Mouse (Mus musculus): ENCODE data around the gene St6gal1. TPM values are rescaled to one million over a fixed set of nuclear protein-coding genes. Genes with fewer than 3 reads are reported as not detected.

Gene St6gal1
- polyA plus RNA-seq, 1 experiment from 2014 or later, result 15.9 TPM

GRCm38 (mm10) chr16:23288103-23288502 is 63.6 kb downstream of the St6gal1 start:
- H3K27ac ChIP-seq (replicated peaks), result no peak overlapping the region
- peaks cover 18% of the 10 kb centered on the region for H3K4me1 ChIP-seq
- 84% methylated on average over 9 of the region's 9 CpGs for WGBS
- peaks cover 4% of the 10 kb centered on the region for H3K36me3 ChIP-seq
- no peak overlapping the region for H3K9ac ChIP-seq
- no peaks in the 10 kb centered on the region for H3K9me3 ChIP-seq
- no peaks in the 10 kb centered on the region for H3K27me3 ChIP-seq (replicated peaks)
- H3K4me3 ChIP-seq, result no peak overlapping the region
- H3K4me2 ChIP-seq, result no peak overlapping the region
- ATAC-seq (ENCODE audit: extremely low read depth, insufficient number of reproducible peaks, low FRiP score, low TSS enrichment), result no peak

DNA sequence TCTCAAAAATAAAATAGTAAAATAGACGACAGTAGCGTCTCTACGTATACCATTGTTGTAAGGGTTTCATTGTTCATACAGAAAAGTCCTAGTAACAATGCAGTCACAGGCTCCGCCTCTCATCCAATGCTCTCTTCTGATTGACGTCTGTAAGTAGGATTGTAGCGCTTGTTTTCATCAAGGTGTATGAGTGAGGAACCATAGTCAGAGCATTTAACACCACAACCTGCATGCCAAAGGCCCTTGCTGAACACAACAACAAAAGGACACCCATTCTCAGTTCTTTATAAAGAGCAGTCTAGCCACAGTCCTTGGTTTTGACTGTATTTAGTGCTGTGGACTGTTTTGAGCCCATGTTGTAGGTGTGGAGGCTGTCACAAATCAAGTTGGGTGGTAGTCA is 64.9 kb downstream of the St6gal1 start:
- ATAC-seq (ENCODE audit: extremely low read depth, insufficient number of reproducible peaks, low FRiP score, low TSS enrichment), result no peak
- WGBS, result 85% methylated on average over 6 of the region's 6 CpGs

GRCm38 (mm10) chr16:23290171-23290570 is 65.6 kb downstream of the St6gal1 start:
- Histone ChIP-seq H3K9me3 (no peaks in the 10 kb centered on the region), H3K4me3 (no peak overlapping the region), H3K36me3 (peaks cover 4% of the 10 kb centered on the region), H3K27me3 (replicated peaks) (no peaks in the 10 kb centered on the region), H3K27ac (replicated peaks) (no peak overlapping the region), H3K9ac (no peak overlapping the region), H3K4me2 (no peak overlapping the region), H3K4me1 (peaks cover 6% of the 10 kb centered on the region)
- no peak for ATAC-seq (ENCODE audit: extremely low read depth, insufficient number of reproducible peaks, low FRiP score, low TSS enrichment)
- 83% methylated on average over 9 of the region's 9 CpGs for WGBS

More for the DNA sequence above, 64.9 kb downstream of the St6gal1 start:
- Histone ChIP-seq H3K4me2 (no peak overlapping the region), H3K9me3 (no peaks in the 10 kb centered on the region), H3K9ac (no peak overlapping the region), H3K36me3 (peaks cover 4% of the 10 kb centered on the region), H3K27ac (replicated peaks) (no peak overlapping the region), H3K27me3 (replicated peaks) (no peaks in the 10 kb centered on the region), H3K4me3 (no peak overlapping the region), H3K4me1 (peaks cover 12% of the 10 kb centered on the region)

DNA sequence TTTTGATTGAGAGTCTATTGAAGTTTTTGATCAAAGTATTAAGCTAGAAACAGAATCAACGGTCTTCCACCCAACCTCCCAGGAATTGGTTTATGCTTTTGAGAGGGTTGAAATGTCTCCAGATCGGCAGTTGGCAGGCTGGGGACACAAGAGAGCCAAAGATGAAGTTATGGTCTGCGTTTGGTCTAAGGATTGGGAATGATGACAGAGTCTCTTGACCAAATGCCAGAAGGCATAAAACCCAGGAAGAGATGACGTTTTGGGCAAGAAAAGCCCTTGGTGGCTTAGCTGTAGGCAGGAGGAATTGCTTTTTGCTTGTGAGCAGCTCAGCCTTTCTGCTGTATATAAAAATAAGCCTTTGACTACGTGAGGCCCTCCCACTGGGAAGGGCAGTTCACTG is 67.0 kb downstream of the St6gal1 start:
- Histone ChIP-seq H3K4me2 (no peak overlapping the region), H3K27me3 (replicated peaks) (no peaks in the 10 kb centered on the region), H3K36me3 (peaks cover 4% of the 10 kb centered on the region), H3K4me3 (no peak overlapping the region), H3K27ac (replicated peaks) (no peak overlapping the region), H3K4me1 (peaks cover 15% of the 10 kb centered on the region), H3K9me3 (no peaks in the 10 kb centered on the region), H3K9ac (no peak overlapping the region)
- WGBS, result 68% methylated on average over 5 of the region's 5 CpGs
- ATAC-seq (ENCODE audit: extremely low read depth, insufficient number of reproducible peaks, low FRiP score, low TSS enrichment), result no peak

GRCm38 (mm10) chr16:23294236-23294635 is 69.7 kb downstream of the St6gal1 start:
- no peaks in the 10 kb centered on the region for H3K9me3 ChIP-seq
- H3K4me1 ChIP-seq, result peaks cover 15% of the 10 kb centered on the region
- H3K36me3 ChIP-seq, result 0 out of 2 replicates have a peak, but pooled peaks cover 3% of the 10 kb centered on the region
- no peak overlapping the region for H3K27ac ChIP-seq (replicated peaks)
- H3K27me3 ChIP-seq (replicated peaks), result peaks cover 7% of the 10 kb centered on the region; the same call in 1 of the 2 replicates
- no peak overlapping the region for H3K4me2 ChIP-seq
- no peak overlapping the region for H3K9ac ChIP-seq
- no peak overlapping the region for H3K4me3 ChIP-seq
- WGBS, result 71% methylated on average over 3 of the region's 3 CpGs
- no peak for ATAC-seq (ENCODE audit: extremely low read depth, insufficient number of reproducible peaks, low FRiP score, low TSS enrichment)

GRCm38 (mm10) chr16:23294747-23295146 is 70.2 kb downstream of the St6gal1 start:
- H3K4me1 ChIP-seq, result peaks cover 15% of the 10 kb centered on the region
- ATAC-seq (ENCODE audit: extremely low read depth, insufficient number of reproducible peaks, low FRiP score, low TSS enrichment), result no peak
- 86% methylated on average over 6 of the region's 6 CpGs for whole genome bisulfite sequencing
- H3K9me3 ChIP-seq, result no peaks in the 10 kb centered on the region
- H3K4me2 ChIP-seq, result no peak overlapping the region
- H3K27me3 ChIP-seq (replicated peaks), result peaks cover 7% of the 10 kb centered on the region; the same call in 1 of the 2 replicates
- H3K4me3 ChIP-seq, result no peak overlapping the region
- H3K27ac ChIP-seq (replicated peaks), result no peak overlapping the region
- no peak overlapping the region for H3K9ac ChIP-seq
- 0 out of 2 replicates have a peak, but pooled peaks cover 3% of the 10 kb centered on the region for H3K36me3 ChIP-seq

DNA sequence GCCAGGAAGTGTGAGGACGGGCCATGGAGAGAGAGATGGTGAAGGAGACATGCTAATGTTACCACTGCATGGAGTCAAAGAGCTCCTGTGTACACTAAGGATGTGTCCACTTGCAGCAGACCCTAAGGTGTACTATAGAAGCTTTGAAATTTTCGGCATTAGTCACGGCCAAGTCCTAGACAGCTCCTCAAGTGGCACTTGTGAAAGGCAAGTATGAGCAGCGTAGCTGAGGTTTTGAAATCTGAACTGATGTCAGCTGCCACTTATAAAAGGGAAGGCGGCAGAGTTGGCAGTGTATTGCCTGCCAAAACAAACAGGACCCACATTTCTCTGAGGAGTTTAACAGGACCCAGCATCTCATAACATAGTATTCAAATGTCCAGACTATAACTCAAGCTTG is 71.2 kb downstream of the St6gal1 start:
- Histone ChIP-seq H3K9me3 (no peaks in the 10 kb centered on the region), H3K36me3 (0 out of 2 replicates have a peak, but pooled peaks cover 3% of the 10 kb centered on the region), H3K4me1 (peaks cover 19% of the 10 kb centered on the region), H3K4me3 (no peak overlapping the region), H3K27ac (replicated peaks) (no peak overlapping the region; the same call in 1 of the 2 replicates), H3K27me3 (replicated peaks) (peaks cover 12% of the 10 kb centered on the region; the same call in 1 of the 2 replicates), H3K4me2 (no peak overlapping the region), H3K9ac (no peak overlapping the region)
- WGBS, result 38% methylated on average over 5 of the region's 5 CpGs
- ATAC-seq (ENCODE audit: extremely low read depth, insufficient number of reproducible peaks, low FRiP score, low TSS enrichment), result no peak

GRCm38 (mm10) chr16:23296721-23297120 is 72.2 kb downstream of the St6gal1 start:
- 93% methylated on average over 3 of the region's 3 CpGs for WGBS
- Histone ChIP-seq H3K4me1 (peaks cover 22% of the 10 kb centered on the region), H3K36me3 (0 out of 2 replicates have a peak, but pooled peaks cover 3% of the 10 kb centered on the region), H3K9ac (no peak overlapping the region), H3K27ac (replicated peaks) (no peak overlapping the region), H3K4me3 (no peak overlapping the region), H3K27me3 (replicated peaks) (peaks cover 13% of the 10 kb centered on the region; the same call in 1 of the 2 replicates), H3K9me3 (no peaks in the 10 kb centered on the region), H3K4me2 (no peak overlapping the region)
- no peak for ATAC-seq (ENCODE audit: extremely low read depth, insufficient number of reproducible peaks, low FRiP score, low TSS enrichment)

GRCm38 (mm10) chr16:23298441-23298840 is 73.9 kb downstream of the St6gal1 start:
- Histone ChIP-seq H3K4me1 (peaks cover 20% of the 10 kb centered on the region), H3K27ac (replicated peaks) (no peak overlapping the region), H3K9ac (no peak overlapping the region), H3K36me3 (0 out of 2 replicates have a peak, but pooled peaks cover 3% of the 10 kb centered on the region), H3K4me3 (no peak overlapping the region), H3K9me3 (no peaks in the 10 kb centered on the region), H3K4me2 (no peak overlapping the region), H3K27me3 (replicated peaks) (peaks cover 14% of the 10 kb centered on the region; the same call in 1 of the 2 replicates)
- WGBS, result 80% methylated on average over 3 of the region's 3 CpGs
- no peak for ATAC-seq (ENCODE audit: extremely low read depth, insufficient number of reproducible peaks, low FRiP score, low TSS enrichment)

DNA sequence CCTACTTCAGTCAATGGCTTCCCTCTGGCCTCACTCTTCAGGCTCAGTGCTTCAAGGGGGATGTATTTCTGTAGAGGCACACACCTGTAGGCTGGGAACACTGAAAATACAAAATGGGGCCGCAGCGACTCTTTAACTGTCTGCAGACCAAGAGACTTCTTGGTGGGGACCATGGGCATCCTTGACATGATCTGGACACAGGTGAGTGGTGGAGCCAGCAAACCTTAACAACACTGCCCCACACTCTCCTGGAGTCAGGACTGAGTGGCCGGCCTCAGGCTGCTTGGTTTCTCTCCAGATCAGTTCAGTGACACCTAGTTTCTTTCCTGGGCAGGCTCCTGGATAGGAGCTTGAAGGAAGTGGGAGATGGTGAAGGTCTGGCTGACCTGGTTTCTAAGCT is 74.4 kb downstream of the St6gal1 start:
- H3K4me2 ChIP-seq, result no peak overlapping the region
- H3K27ac ChIP-seq (replicated peaks), result no peak overlapping the region
- H3K27me3 ChIP-seq (replicated peaks), result peaks cover 18% of the 10 kb centered on the region; the same call in 1 of the 2 replicates
- no peaks in the 10 kb centered on the region for H3K9me3 ChIP-seq
- 0 out of 2 replicates have a peak, but pooled peaks cover 3% of the 10 kb centered on the region for H3K36me3 ChIP-seq
- H3K4me1 ChIP-seq, result peaks cover 20% of the 10 kb centered on the region
- 83% methylated on average over 3 of the region's 3 CpGs for WGBS
- ATAC-seq (ENCODE audit: extremely low read depth, insufficient number of reproducible peaks, low FRiP score, low TSS enrichment), result no peak
- H3K9ac ChIP-seq, result no peak overlapping the region
- H3K4me3 ChIP-seq, result no peak overlapping the region

DNA sequence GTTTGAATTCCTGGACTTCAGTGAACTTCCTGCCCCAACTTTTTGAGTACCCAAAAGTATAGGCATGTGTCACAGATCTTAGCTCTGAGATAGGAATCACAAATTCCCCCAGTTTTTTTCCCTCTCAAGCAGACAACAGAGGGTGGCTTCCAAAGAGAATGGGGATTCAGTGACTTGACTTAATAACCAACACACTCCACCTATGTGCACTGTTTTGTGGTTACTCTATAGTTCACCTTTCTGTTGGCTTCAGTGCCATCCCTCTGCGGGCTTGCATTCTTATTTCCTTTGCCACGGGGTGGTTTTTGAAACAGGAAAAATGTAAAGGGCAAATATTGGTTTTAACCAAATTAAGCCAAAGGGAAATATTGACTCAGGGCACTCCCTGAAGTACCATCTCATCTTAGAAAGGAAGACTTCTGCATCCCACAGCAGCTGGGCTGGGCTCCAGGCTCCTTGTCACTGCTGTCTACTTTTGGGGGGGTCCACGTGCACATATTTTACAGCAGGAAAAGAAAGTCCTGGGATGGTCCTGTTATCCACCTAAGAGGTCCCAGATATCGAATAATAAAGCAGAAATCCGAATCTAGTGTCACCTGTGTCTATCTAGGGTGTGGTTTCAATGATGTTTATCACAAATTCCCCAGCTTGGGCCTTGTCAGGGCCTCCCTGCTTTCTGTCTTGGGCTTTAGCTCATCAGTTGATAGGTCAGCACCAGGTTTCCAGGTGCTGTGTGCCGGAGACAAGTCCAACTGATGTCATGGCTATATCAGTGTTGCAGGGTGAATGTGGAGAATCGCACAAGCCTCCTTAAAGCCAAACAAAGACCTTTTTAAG is 75.6 kb downstream of the St6gal1 start:
- peaks cover 18% of the 10 kb centered on the region; the same call in 1 of the 2 replicates for H3K27me3 ChIP-seq (replicated peaks)
- WGBS, result 75% methylated on average over 7 of the region's 7 CpGs
- H3K9me3 ChIP-seq, result no peaks in the 10 kb centered on the region
- 0 out of 2 replicates have a peak, but pooled peaks cover 3% of the 10 kb centered on the region for H3K36me3 ChIP-seq
- no peak overlapping the region for H3K9ac ChIP-seq
- no peak overlapping the region for H3K4me2 ChIP-seq
- ATAC-seq (ENCODE audit: extremely low read depth, insufficient number of reproducible peaks, low FRiP score, low TSS enrichment), result no peak
- no peak overlapping the region for H3K27ac ChIP-seq (replicated peaks)
- peaks cover 19% of the 10 kb centered on the region for H3K4me1 ChIP-seq
- H3K4me3 ChIP-seq, result no peak overlapping the region

All from heart, embryonic 13.5 days (tissue).